Mouse (Mus musculus) megakaryocyte, embryonic 14.5 days (primary cell): ENCODE results near the gene Ldb3. TPM values are rescaled to one million over a fixed set of nuclear protein-coding genes. Genes with fewer than 3 reads are reported as not detected.

Source experiments
- H3K27me3 ChIP-seq: replicated peaks from 2 replicates; pipeline ENCODE3; 2012; ENCODE audit warnings: inconsistent platforms
- H3K36me3 ChIP-seq: replicated peaks from 2 replicates; pipeline ENCODE3; 2012; ENCODE audit warnings: low read length, inconsistent platforms, mixed read lengths
- H3K4me1 ChIP-seq: 2 replicates; pipeline ENCODE4 v1.6.1; 2012; ENCODE audit warnings: inconsistent platforms
- H3K4me3 ChIP-seq: replicated peaks from 2 replicates; pipeline ENCODE3; 2012; ENCODE audit warnings: moderate library complexity, mild to moderate bottlenecking, inconsistent platforms
- H3K9me3 ChIP-seq: 2 replicates; pipeline ENCODE4 v1.6.1; 2012; ENCODE audit warnings: inconsistent platforms
- FLI1 ChIP-seq: IDR thresholded peaks from 2 replicates; pipeline ENCODE4 v1.6.1; 2012; ENCODE audit warnings: low read length, inconsistent platforms, mixed read lengths
- GATA1 ChIP-seq: IDR thresholded peaks from 3 replicates; pipeline ENCODE4 v1.6.1; 2012; ENCODE audit warnings: mixed read lengths, low read length, inconsistent platforms, borderline replicate concordance
- polyA plus RNA-seq: library from polyadenylated mRNA; stranded (reverse); fragments of >175 nt; gene quantifications from 2 replicates; pipeline ENCODE4 v1.2.3, GENCODE M21; 2012; ENCODE audit warnings: low replicate concordance; ENCODE audit not compliant: insufficient read depth

The Ldb3 gene
- polyA plus RNA-seq, 1 experiment, result not detected

DNA sequence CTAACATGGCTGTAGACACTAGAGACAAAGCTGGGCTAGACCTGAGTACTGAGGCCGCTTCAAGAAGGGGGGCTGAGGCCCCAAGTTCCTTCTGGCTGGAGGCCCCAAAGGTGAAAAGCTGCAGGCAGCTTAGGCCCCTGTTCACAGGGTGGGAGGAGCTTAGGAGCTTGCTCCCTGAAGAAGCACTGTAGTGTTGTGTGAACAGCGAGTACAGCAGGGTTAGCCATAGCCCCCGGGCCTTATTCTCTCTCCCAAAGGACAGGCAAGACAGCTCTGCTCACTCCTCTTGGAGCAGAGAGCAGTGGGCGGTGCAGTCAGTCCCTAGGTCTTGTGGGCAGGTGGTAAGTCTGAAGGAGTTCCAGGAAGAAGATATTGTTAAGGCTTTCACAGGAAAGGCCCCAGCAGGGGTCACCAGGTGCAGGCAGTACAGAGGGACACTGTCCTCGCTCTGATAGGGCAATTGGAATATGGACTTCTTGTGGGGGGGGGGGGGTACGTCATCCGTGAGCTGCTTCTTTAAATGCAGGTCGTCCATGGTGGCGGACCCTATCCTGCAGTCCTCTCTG, 15.1 kb downstream of the Ldb3 start:
- Histone ChIP-seq H3K9me3 (no peaks in the 10 kb centered on the region), H3K4me1 (peaks cover 15% of the 10 kb centered on the region), H3K27me3 (peaks cover 50% of the 10 kb centered on the region), H3K36me3 (no peaks in the 10 kb centered on the region), H3K4me3 (no peak overlapping the region)
- no peak for TF ChIP-seq FLI1
- TF ChIP-seq GATA1, result no peak

DNA sequence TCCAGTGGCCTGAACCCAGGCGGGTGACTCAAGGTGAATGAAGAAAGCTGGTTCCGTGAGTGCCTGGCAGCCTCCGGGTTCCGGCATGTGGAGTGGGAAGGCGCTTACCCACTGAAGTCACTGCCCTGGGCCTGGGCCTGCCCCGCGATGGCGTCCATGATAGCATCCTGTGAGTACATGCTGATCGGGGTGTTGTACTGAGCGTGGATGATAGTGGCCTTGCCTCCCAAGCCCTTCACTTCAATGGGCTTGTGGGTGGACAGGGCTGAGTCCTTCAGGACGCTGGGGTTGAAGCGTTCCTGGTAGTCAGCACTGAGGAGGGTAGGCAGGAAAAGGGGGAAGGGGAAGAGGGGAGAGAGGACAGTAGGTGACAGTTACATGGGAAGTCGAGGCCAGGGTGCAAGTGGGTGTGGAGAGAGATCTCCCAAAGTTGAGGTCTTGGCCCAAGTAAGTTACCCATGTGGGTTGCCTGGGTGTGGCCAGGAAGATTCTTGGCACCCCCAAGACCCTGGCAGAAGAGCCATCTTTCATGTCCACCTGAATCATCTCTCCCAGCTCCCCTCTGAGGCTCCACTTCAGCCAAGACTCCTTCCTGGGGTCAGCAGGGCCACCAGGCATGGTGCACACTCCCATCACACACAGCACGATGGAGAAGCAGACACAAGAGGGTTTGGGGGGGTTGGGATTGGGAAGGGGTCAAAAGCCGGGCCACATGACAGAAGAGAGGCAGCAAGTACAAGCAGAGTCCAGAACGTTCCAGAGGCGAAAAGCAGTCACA, 16.7 kb downstream of the Ldb3 start:
- H3K4me3 ChIP-seq, result no peak overlapping the region
- H3K27me3 ChIP-seq, result peaks cover 49% of the 10 kb centered on the region
- TF ChIP-seq GATA1 (no peak), FLI1 (no peak)
- no peaks in the 10 kb centered on the region for H3K36me3 ChIP-seq
- peaks cover 15% of the 10 kb centered on the region for H3K4me1 ChIP-seq
- H3K9me3 ChIP-seq, result no peaks in the 10 kb centered on the region

DNA sequence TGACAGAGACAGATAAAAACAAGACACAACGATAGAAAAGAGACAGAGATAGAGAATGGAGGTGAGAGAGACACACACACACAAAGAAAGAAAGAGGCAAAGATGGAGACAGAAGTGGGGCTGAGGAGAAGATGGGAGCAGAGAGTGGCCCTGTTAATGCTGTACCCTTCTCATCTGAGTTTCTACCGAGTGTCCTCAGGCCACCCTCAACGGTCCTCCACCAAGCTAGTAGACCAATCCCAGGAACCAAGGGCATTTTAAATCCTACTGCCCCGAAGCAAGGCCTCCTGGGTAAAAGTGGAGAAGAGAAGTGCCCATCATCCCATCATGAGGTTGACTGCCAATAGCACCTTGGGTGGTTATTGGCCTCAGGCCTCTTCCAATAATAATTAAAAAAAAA, 17.6 kb downstream of the Ldb3 start:
- H3K4me1 ChIP-seq, result peaks cover 15% of the 10 kb centered on the region
- no peaks in the 10 kb centered on the region for H3K9me3 ChIP-seq
- no peaks in the 10 kb centered on the region for H3K36me3 ChIP-seq
- no peak for TF ChIP-seq GATA1
- no peak overlapping the region for H3K4me3 ChIP-seq
- H3K27me3 ChIP-seq, result peaks cover 43% of the 10 kb centered on the region

DNA sequence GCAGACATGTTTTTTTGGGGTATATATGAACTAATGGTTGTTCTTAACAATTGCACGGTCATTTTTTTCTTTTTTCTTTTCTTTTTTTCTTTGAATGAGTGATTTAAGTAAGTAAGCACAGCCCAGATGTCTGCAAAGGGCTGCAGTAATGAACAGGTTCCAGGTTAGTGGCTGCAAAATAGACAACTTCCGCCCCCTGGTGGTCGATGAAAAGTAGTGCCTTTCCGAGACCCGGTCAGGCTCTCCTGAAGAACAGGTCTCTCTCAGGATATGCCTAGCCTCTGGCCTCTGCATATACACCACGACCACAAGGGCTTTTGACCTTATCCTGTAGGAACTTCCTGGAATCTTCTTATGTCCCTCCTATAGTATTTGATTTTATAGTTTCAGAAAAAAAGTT, 18.2 kb downstream of the Ldb3 start:
- Histone ChIP-seq H3K36me3 (no peaks in the 10 kb centered on the region), H3K4me3 (no peak overlapping the region), H3K27me3 (peaks cover 43% of the 10 kb centered on the region), H3K9me3 (no peaks in the 10 kb centered on the region), H3K4me1 (peaks cover 15% of the 10 kb centered on the region)
- no peak for TF ChIP-seq GATA1
- TF ChIP-seq FLI1, result no peak

DNA sequence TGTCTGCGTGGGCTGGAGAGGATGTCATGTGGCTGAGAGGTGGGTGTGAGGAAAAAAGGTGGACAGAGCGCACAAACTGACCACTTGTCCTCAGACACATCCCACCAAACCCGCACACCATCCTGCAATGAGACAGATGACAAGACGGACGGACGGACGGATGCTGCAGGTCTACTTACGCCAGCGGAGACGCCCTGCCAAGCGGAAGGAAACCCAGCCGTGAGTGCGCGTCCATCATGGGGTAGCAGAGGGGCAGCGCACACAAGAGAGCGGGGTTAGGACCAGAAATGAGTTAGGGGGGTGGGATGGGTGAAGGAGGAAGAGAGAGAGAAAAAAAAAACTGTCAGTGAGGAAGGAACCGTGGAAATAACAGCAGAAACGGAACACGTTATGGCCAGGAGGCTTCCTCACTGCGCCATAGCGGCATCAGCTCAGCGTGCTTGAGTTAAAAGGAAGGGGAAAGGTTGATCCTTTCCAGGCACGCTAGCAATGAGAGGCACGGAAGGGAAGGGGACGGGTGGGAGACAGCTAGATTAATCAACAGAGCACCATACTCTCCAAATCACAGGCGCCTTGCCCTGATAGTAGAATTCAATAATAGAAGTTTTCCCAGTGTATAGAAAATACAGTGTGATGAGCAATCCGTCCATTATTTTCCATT, 18.8 kb downstream of the Ldb3 start:
- peaks cover 15% of the 10 kb centered on the region for H3K4me1 ChIP-seq
- H3K27me3 ChIP-seq, result peaks cover 41% of the 10 kb centered on the region
- peak overlapping the region; percentile 44 for H3K4me3 ChIP-seq
- H3K36me3 ChIP-seq, result no peaks in the 10 kb centered on the region
- no peaks in the 10 kb centered on the region for H3K9me3 ChIP-seq
- TF ChIP-seq GATA1 (no peak), FLI1 (no peak)

DNA sequence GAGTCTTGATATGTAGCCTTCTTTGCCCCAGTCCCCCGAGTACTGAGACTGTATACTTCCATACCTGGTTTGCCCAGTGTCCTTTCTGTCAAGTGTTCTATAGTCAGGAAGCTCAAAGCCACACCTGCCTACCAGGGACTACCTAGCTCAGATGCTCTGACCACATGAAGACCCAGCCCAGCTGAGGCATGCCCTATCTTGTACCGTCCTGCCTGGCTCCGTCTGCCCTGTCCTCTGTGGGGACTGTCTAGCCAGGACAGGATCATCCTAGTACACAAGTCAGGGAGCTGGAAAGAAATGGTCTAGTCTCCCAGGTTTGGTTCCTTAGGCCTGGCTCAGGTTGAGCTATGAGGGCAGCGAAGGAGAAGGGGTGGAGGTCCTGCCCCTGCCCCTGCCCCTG, 19.9 kb downstream of the Ldb3 start:
- Histone ChIP-seq H3K27me3 (peaks cover 38% of the 10 kb centered on the region), H3K36me3 (no peaks in the 10 kb centered on the region), H3K9me3 (no peaks in the 10 kb centered on the region), H3K4me3 (peak overlapping the region; percentile 23), H3K4me1 (peaks cover 7% of the 10 kb centered on the region; the same call in 1 of the 2 replicates)
- TF ChIP-seq FLI1, result no peak
- no peak for TF ChIP-seq GATA1

DNA sequence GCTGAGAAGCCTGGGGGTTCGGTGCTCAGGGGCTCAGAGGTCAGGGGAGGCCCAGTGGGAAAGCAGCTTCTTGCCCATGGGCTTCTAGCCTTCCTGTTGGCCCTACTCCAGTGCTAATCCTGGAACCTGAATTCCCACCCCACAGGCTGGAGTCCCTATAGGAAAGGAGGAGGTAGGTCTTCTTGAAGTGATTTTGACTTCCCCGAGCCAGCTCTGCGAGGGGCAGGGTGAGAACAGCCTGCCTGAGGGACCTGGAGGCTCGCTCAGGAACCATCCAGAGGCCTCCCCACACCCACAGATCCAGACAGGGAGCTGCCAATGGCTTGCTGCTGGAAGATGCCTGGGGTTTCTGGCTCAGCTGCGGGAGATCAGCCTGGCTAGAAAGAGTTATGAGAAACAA, 20.8 kb downstream of the Ldb3 start:
- no peak for TF ChIP-seq FLI1
- no peak for TF ChIP-seq GATA1
- Histone ChIP-seq H3K9me3 (no peaks in the 10 kb centered on the region), H3K36me3 (no peaks in the 10 kb centered on the region), H3K4me1 (peaks cover 5% of the 10 kb centered on the region; the same call in 1 of the 2 replicates), H3K4me3 (no peak overlapping the region), H3K27me3 (peaks cover 35% of the 10 kb centered on the region)

DNA sequence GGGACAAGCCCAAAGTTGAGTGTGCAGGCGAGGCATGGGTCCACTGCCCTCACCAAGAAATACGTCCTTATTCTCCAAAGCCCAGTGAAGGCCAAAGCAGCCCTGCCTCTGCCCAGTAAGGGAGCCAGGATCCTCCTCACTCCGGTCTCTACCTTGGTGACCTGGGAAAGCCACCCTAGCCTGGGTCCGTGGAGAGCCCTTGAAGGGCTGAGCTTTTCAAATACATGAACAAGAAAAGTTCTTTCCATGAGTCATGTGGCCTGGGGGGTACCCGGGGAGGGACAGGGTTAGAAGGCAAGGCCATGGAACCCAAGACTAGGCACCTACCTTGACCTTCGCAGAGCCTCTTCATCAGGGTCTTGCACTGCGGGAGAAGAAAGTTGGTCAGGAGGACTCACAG, 22.0 kb downstream of the Ldb3 start:
- no peaks in the 10 kb centered on the region for H3K9me3 ChIP-seq
- peaks cover 35% of the 10 kb centered on the region for H3K27me3 ChIP-seq
- H3K4me1 ChIP-seq, result peaks cover 5% of the 10 kb centered on the region; the same call in 1 of the 2 replicates
- TF ChIP-seq GATA1 (no peak), FLI1 (no peak)
- H3K36me3 ChIP-seq, result no peaks in the 10 kb centered on the region
- H3K4me3 ChIP-seq, result no peak overlapping the region

DNA sequence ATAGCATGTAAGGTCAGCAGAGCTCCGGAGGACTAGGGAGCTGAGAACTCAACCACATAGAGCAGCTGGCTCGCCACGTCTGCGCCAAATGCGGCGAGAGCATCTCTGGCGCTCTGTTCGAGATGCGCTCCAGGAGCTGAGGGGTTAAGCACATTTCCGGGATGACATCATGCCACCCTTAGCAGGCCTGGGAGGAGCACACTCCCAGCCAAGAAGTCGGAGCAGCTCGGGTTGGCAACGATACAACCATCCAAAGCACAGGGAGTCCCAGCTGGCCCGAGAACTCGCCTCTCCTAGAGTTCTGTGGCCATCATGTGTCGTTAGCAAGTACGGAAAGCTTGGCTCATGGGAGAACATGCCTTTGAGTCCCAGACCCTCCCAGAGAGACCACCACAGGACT, 22.8 kb downstream of the Ldb3 start:
- H3K4me3 ChIP-seq, result no peak overlapping the region
- no peaks in the 10 kb centered on the region for H3K36me3 ChIP-seq
- no peak for TF ChIP-seq GATA1
- TF ChIP-seq FLI1, result no peak
- peaks cover 37% of the 10 kb centered on the region for H3K27me3 ChIP-seq
- no peaks in the 10 kb centered on the region for H3K9me3 ChIP-seq
- peaks cover 5% of the 10 kb centered on the region; the same call in 1 of the 2 replicates for H3K4me1 ChIP-seq

DNA sequence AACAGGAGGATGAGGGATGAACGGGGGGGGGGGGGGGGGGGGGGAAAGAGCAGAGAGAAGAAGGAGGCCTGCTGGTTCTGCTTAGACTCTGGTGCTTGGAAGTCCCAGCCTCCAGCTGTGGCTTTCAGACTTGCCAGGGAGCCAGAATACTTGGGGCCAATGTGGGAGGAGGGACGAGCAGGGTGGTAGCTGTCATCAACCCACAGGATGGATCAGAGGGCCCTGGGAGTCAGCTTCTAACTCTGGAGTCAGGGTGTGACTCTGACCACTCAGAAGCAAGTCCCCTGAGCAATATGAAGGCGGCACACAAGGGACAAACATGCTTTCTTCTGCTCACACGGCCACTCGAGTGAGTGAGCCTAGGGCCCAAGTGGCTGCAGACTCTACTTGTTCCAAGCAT, 23.8 kb downstream of the Ldb3 start:
- H3K27me3 ChIP-seq, result peaks cover 44% of the 10 kb centered on the region
- peaks cover 3% of the 10 kb centered on the region; the same call in 1 of the 2 replicates for H3K4me1 ChIP-seq
- no peaks in the 10 kb centered on the region for H3K36me3 ChIP-seq
- H3K4me3 ChIP-seq, result no peak overlapping the region
- no peak for TF ChIP-seq FLI1
- no peak for TF ChIP-seq GATA1
- no peaks in the 10 kb centered on the region for H3K9me3 ChIP-seq
